Mouse (Mus musculus): Measurements from ENCODE around the gene Fbxl13.

The Fbxl13 gene

GRCm38 (mm10) chr5:21556502-21556901, 88.9 kb downstream of the Fbxl13 start:
- H3K9me3 ChIP-seq (ENCODE audit: low read length) = no peaks in the 10 kb centered on the region
- no peak for TF ChIP-seq NANOG (IDR thresholded peaks at IDR 0.05; ENCODE audit: borderline replicate concordance, low read length)
- no peak for TF ChIP-seq POU5F1 (IDR thresholded peaks at IDR 0.05; ENCODE audit: borderline replicate concordance, low read length)
- no peak for TF ChIP-seq CTCF (conservative IDR thresholded peaks at IDR 0.05; ENCODE audit: low read length)
- peaks cover 11% of the 10 kb centered on the region for H3K4me1 ChIP-seq (replicated peaks; ENCODE audit: low read depth, low read length)
- peaks cover 11% of the 10 kb centered on the region for H3K27me3 ChIP-seq (ENCODE audit: insufficient read depth, low read length)
- H3K36me3 ChIP-seq (ENCODE audit: insufficient read depth, low read length) = no peaks in the 10 kb centered on the region
- H3K4me3 ChIP-seq (replicated peaks; ENCODE audit: low read length) = no peak overlapping the region

GRCm38 (mm10) chr5:21554732-21555131, 90.7 kb downstream of the Fbxl13 start:
- H3K27me3 ChIP-seq (ENCODE audit: insufficient read depth, low read length) = no peaks in the 10 kb centered on the region
- no peak overlapping the region for H3K4me3 ChIP-seq (replicated peaks; ENCODE audit: low read length)
- no peaks in the 10 kb centered on the region for H3K36me3 ChIP-seq (ENCODE audit: insufficient read depth, low read length)
- H3K9me3 ChIP-seq (ENCODE audit: low read length) = no peaks in the 10 kb centered on the region
- no peaks in the 10 kb centered on the region for H3K4me1 ChIP-seq (replicated peaks; ENCODE audit: low read depth, low read length)
- TF ChIP-seq POU5F1 (IDR thresholded peaks at IDR 0.05; ENCODE audit: borderline replicate concordance, low read length) = no peak
- TF ChIP-seq NANOG (IDR thresholded peaks at IDR 0.05; ENCODE audit: borderline replicate concordance, low read length) = no peak
- TF ChIP-seq CTCF (conservative IDR thresholded peaks at IDR 0.05; ENCODE audit: low read length) = no peak

- Histone ChIP-seq H3K36me3 (ENCODE audit: insufficient read depth, low read length) (no peaks in the 10 kb centered on the region), H3K27me3 (ENCODE audit: insufficient read depth, low read length) (no peaks in the 10 kb centered on the region), H3K4me1 (replicated peaks; ENCODE audit: low read depth, low read length) (0 out of 2 replicates have a peak, but pooled peaks cover 5% of the 10 kb centered on the region), H3K4me3 (replicated peaks; ENCODE audit: low read length) (no peak overlapping the region), H3K9me3 (ENCODE audit: low read length) (no peaks in the 10 kb centered on the region)
- TF ChIP-seq POU5F1 (IDR thresholded peaks at IDR 0.05; ENCODE audit: borderline replicate concordance, low read length) = no peak
- no peak for TF ChIP-seq CTCF (conservative IDR thresholded peaks at IDR 0.05; ENCODE audit: low read length)
- no peak for TF ChIP-seq NANOG (IDR thresholded peaks at IDR 0.05; ENCODE audit: borderline replicate concordance, low read length)
These were observed 91.7 kb downstream of the Fbxl13 start for GRCm38 (mm10) chr5:21553685-21554084.

- 0 out of 2 replicates have a peak, but pooled peaks cover 7% of the 10 kb centered on the region for H3K4me1 ChIP-seq (replicated peaks; ENCODE audit: low read depth, low read length)
- H3K4me3 ChIP-seq (replicated peaks; ENCODE audit: low read length) = no peak overlapping the region
- H3K9me3 ChIP-seq (ENCODE audit: low read length) = no peaks in the 10 kb centered on the region
- H3K27me3 ChIP-seq (ENCODE audit: insufficient read depth, low read length) = no peaks in the 10 kb centered on the region
- no peak for TF ChIP-seq CTCF (conservative IDR thresholded peaks at IDR 0.05; ENCODE audit: low read length)
- TF ChIP-seq POU5F1 (IDR thresholded peaks at IDR 0.05; ENCODE audit: borderline replicate concordance, low read length) = no peak
- TF ChIP-seq NANOG (IDR thresholded peaks at IDR 0.05; ENCODE audit: borderline replicate concordance, low read length) = no peak
- no peaks in the 10 kb centered on the region for H3K36me3 ChIP-seq (ENCODE audit: insufficient read depth, low read length)
These were observed 98.4 kb downstream of the Fbxl13 start for GRCm38 (mm10) chr5:21547005-21547404.

GRCm38 (mm10) chr5:21545786-21546185, 99.6 kb downstream of the Fbxl13 start:
- no peaks in the 10 kb centered on the region for H3K27me3 ChIP-seq (ENCODE audit: insufficient read depth, low read length)
- 0 out of 2 replicates have a peak, but pooled peaks cover 7% of the 10 kb centered on the region for H3K4me1 ChIP-seq (replicated peaks; ENCODE audit: low read depth, low read length)
- no peaks in the 10 kb centered on the region for H3K9me3 ChIP-seq (ENCODE audit: low read length)
- H3K36me3 ChIP-seq (ENCODE audit: insufficient read depth, low read length) = no peaks in the 10 kb centered on the region
- no peak for TF ChIP-seq CTCF (conservative IDR thresholded peaks at IDR 0.05; ENCODE audit: low read length)
- no peak for TF ChIP-seq NANOG (IDR thresholded peaks at IDR 0.05; ENCODE audit: borderline replicate concordance, low read length)
- TF ChIP-seq POU5F1 (IDR thresholded peaks at IDR 0.05; ENCODE audit: borderline replicate concordance, low read length) = no peak
- no peak overlapping the region for H3K4me3 ChIP-seq (replicated peaks; ENCODE audit: low read length)

GRCm38 (mm10) chr5:21545227-21545626, 100.2 kb downstream of the Fbxl13 start:
- Histone ChIP-seq H3K4me3 (replicated peaks; ENCODE audit: low read length) (no peak overlapping the region), H3K4me1 (replicated peaks; ENCODE audit: low read depth, low read length) (0 out of 2 replicates have a peak, but pooled peaks cover 7% of the 10 kb centered on the region)

GRCm38 (mm10) chr5:21544821-21545220, 100.6 kb downstream of the Fbxl13 start:
- TF ChIP-seq CTCF (conservative IDR thresholded peaks at IDR 0.05; ENCODE audit: low read length) (no peak), NANOG (IDR thresholded peaks at IDR 0.05; ENCODE audit: borderline replicate concordance, low read length) (no peak), POU5F1 (IDR thresholded peaks at IDR 0.05; ENCODE audit: borderline replicate concordance, low read length) (no peak)
- no peak overlapping the region for H3K4me3 ChIP-seq (replicated peaks; ENCODE audit: low read length)
- no peaks in the 10 kb centered on the region for H3K36me3 ChIP-seq (ENCODE audit: insufficient read depth, low read length)
- no peaks in the 10 kb centered on the region for H3K9me3 ChIP-seq (ENCODE audit: low read length)
- no peaks in the 10 kb centered on the region for H3K27me3 ChIP-seq (ENCODE audit: insufficient read depth, low read length)
- H3K4me1 ChIP-seq (replicated peaks; ENCODE audit: low read depth, low read length) = 0 out of 2 replicates have a peak, but pooled peaks cover 7% of the 10 kb centered on the region

More at GRCm38 (mm10) chr5:21545227-21545626, 100.2 kb downstream of the Fbxl13 start:
- Histone ChIP-seq H3K9me3 (ENCODE audit: low read length) (no peaks in the 10 kb centered on the region), H3K36me3 (ENCODE audit: insufficient read depth, low read length) (no peaks in the 10 kb centered on the region), H3K27me3 (ENCODE audit: insufficient read depth, low read length) (no peaks in the 10 kb centered on the region)
- no peak for TF ChIP-seq POU5F1 (IDR thresholded peaks at IDR 0.05; ENCODE audit: borderline replicate concordance, low read length)
- TF ChIP-seq CTCF (conservative IDR thresholded peaks at IDR 0.05; ENCODE audit: low read length) = no peak
- no peak for TF ChIP-seq NANOG (IDR thresholded peaks at IDR 0.05; ENCODE audit: borderline replicate concordance, low read length)

GRCm38 (mm10) chr5:21543409-21544201, 101.8 kb downstream of the Fbxl13 start, which contains the start of gene Lrrc17:
Lrrc17 (plus strand) TSS chr5:21543559.
- Histone ChIP-seq H3K9me3 (ENCODE audit: low read length) (no peaks in the 10 kb centered on the region), H3K4me1 (replicated peaks; ENCODE audit: low read depth, low read length) (0 out of 2 replicates have a peak, but pooled peaks cover under 1% of the 10 kb centered on the region), H3K27me3 (ENCODE audit: insufficient read depth, low read length) (no peaks in the 10 kb centered on the region), H3K4me3 (replicated peaks; ENCODE audit: low read length) (no peak within 1 kb of the TSS), H3K36me3 (ENCODE audit: insufficient read depth, low read length) (no peaks in the 10 kb centered on the region)
- TF ChIP-seq POU5F1 (IDR thresholded peaks at IDR 0.05; ENCODE audit: borderline replicate concordance, low read length) (no peak), CTCF (conservative IDR thresholded peaks at IDR 0.05; ENCODE audit: low read length) (no peak), NANOG (IDR thresholded peaks at IDR 0.05; ENCODE audit: borderline replicate concordance, low read length) (no peak)
